Mouse (Mus musculus): ENCODE data around the gene Sec61a2. TPM values are rescaled to one million over a fixed set of nuclear protein-coding genes. Genes with fewer than 3 reads are reported as not detected.
A peak's percentile ranks its signal among the peaks of the same experiment; 100 is the strongest.

Sec61a2 gene
- polyA plus RNA-seq, 1 experiment: 28.2 TPM

GRCm38 (mm10) chr2:5906092-5906491 lies 10.9 kb upstream of the Sec61a2 start:
- Histone ChIP-seq H3K4me2 (ENCODE audit: low read depth) (peak overlapping the region; percentile 24), H3K4me3 (no peak overlapping the region), H3ac (ENCODE audit: control insufficient read depth, insufficient read length) (no peak overlapping the region), H3K27me3 (ENCODE audit: control insufficient read depth, insufficient read depth, insufficient read length) (no peaks in the 10 kb centered on the region), H3K36me3 (ENCODE audit: control insufficient read depth, insufficient read depth) (no peaks in the 10 kb centered on the region), H3K79me2 (ENCODE audit: control insufficient read depth, insufficient read depth) (no peaks in the 10 kb centered on the region)
- TF ChIP-seq TCF12 (IDR thresholded peaks at IDR 0.05; ENCODE audit: insufficient read depth, poor library complexity, severe bottlenecking): no peak
- TF ChIP-seq MYOG (IDR thresholded peaks at IDR 0.05; ENCODE audit: control insufficient read depth in 1 of 3, insufficient read depth in 1 of 3, insufficient read length in 2 of 3, low read depth in 2 of 3): no peak
- TF ChIP-seq SRF (IDR thresholded peaks at IDR 0.05; ENCODE audit: control insufficient read depth, insufficient read length, low read depth): no peak
- TF ChIP-seq MYOD1 (IDR thresholded peaks at IDR 0.05; ENCODE audit: control insufficient read depth in 1 of 3, insufficient read length in 2 of 3, low read depth in 2 of 3): no peak
- TF ChIP-seq POLR2A (IDR thresholded peaks at IDR 0.05; ENCODE audit: insufficient read length, low read depth): no peak
- no peak for TF ChIP-seq E2F4 (IDR thresholded peaks at IDR 0.05; ENCODE audit: insufficient read depth)
- no peak for TF ChIP-seq REST (IDR thresholded peaks at IDR 0.05; ENCODE audit: insufficient read depth, insufficient read length)
- no peak for TF ChIP-seq USF1 (IDR thresholded peaks at IDR 0.05; ENCODE audit: low read depth)
- no peak for TF ChIP-seq CEBPB (IDR thresholded peaks at IDR 0.05; ENCODE audit: insufficient read depth, poor library complexity, severe bottlenecking)
- no peak for TF ChIP-seq MAX (IDR thresholded peaks at IDR 0.05; ENCODE audit: low read depth)
- TF ChIP-seq TCF3 (IDR thresholded peaks at IDR 0.05; ENCODE audit: insufficient read length, low read depth): no peak

DNA sequence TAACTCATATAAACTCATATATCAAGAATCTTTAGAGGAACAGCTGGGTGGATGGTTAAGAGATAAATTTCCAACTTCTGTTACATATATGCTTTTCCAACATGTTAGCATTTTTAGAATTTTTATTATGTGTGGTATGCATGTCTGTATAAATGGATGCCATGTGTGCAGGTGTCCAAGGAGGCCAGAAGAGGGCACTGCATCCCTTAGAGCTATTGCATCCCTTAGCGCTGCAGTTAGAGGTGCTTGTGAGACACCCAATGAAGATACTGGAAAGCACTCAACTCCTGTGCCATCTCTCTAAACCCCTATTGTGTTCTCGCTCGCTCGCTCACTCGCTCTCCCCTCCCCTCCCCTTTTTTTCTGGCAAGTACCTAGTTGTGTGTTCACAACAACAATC lies 4.9 kb upstream of the Sec61a2 start:
- Histone ChIP-seq H3K4me3 (no peak overlapping the region), H3ac (ENCODE audit: control insufficient read depth, insufficient read length) (no peak overlapping the region), H3K4me2 (ENCODE audit: low read depth) (no peak overlapping the region), H3K27me3 (ENCODE audit: control insufficient read depth, insufficient read depth, insufficient read length) (peaks cover 6% of the 10 kb centered on the region), H3K79me2 (ENCODE audit: control insufficient read depth, insufficient read depth) (no peaks in the 10 kb centered on the region), H3K36me3 (ENCODE audit: control insufficient read depth, insufficient read depth) (no peaks in the 10 kb centered on the region)
- TF ChIP-seq TCF3 (IDR thresholded peaks at IDR 0.05; ENCODE audit: insufficient read length, low read depth): no peak
- TF ChIP-seq USF1 (IDR thresholded peaks at IDR 0.05; ENCODE audit: low read depth): no peak
- TF ChIP-seq E2F4 (IDR thresholded peaks at IDR 0.05; ENCODE audit: insufficient read depth): no peak
- no peak for TF ChIP-seq SRF (IDR thresholded peaks at IDR 0.05; ENCODE audit: control insufficient read depth, insufficient read length, low read depth)
- TF ChIP-seq POLR2AphosphoS2 (IDR thresholded peaks at IDR 0.05; ENCODE audit: insufficient read length, low read depth): no peak
- no peak for TF ChIP-seq CEBPB (IDR thresholded peaks at IDR 0.05; ENCODE audit: insufficient read depth, poor library complexity, severe bottlenecking)
- no peak for TF ChIP-seq POLR2A (IDR thresholded peaks at IDR 0.05; ENCODE audit: insufficient read length, low read depth)
- no peak for TF ChIP-seq MYOD1 (IDR thresholded peaks at IDR 0.05; ENCODE audit: control insufficient read depth in 1 of 3, insufficient read length in 2 of 3, low read depth in 2 of 3)

DNA sequence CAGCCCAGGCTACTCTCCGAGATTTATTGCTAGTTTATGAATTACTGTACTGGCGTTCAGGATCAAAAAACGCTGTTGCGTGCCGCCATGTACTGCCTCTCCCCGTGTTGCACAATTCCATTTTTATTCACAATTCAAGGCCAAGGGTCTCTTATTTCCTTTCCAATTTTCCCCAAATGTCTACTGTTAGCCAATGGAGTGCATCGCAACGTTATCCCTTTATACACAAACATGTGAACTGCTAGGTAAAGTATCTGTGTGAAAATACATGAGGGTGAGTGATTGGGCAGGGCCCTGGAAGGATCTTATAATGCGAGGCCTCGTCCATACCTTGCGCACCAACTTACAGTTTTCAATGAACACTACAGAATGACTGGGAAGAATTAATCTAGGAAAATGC lies 936 bp downstream of the Sec61a2 start:
- Histone ChIP-seq H3K27me3 (ENCODE audit: control insufficient read depth, insufficient read depth, insufficient read length) (peaks cover 6% of the 10 kb centered on the region), H3K36me3 (ENCODE audit: control insufficient read depth, insufficient read depth) (peaks cover 5% of the 10 kb centered on the region), H3K4me3 (peak overlapping the region; percentile 65), H3ac (ENCODE audit: control insufficient read depth, insufficient read length) (peak overlapping the region; percentile 47), H3K4me2 (ENCODE audit: low read depth) (peak overlapping the region; percentile 71), H3K79me2 (ENCODE audit: control insufficient read depth, insufficient read depth) (peaks cover 38% of the 10 kb centered on the region)
- TF ChIP-seq CEBPB (IDR thresholded peaks at IDR 0.05; ENCODE audit: insufficient read depth, poor library complexity, severe bottlenecking) (peak; percentile 51; the same call in 1 of the 2 replicates), POLR2AphosphoS2 (IDR thresholded peaks at IDR 0.05; ENCODE audit: insufficient read length, low read depth) (no peak)

DNA sequence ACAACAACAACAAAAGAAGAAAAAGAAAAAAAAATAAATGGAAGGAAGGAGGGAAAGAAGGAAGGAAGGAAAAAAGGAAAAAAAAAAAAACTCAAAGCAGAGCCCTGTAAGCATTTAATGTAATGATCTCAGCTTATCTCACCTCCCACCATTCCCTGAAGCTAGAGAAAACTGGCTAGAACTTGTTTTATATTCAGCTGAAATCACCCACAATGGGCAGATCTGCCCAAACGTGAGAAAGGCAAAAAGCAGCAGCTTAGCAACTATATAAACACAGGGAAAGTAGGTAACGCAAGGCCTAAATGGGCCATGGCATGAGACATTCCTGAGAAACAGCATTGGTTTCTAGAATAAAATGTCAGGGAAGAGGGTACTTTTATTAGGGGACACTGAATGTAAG lies 5.8 kb downstream of the Sec61a2 start:
- Histone ChIP-seq H3K4me3 (no peak overlapping the region), H3K79me2 (ENCODE audit: control insufficient read depth, insufficient read depth) (peaks cover 46% of the 10 kb centered on the region), H3ac (ENCODE audit: control insufficient read depth, insufficient read length) (no peak overlapping the region), H3K27me3 (ENCODE audit: control insufficient read depth, insufficient read depth, insufficient read length) (no peaks in the 10 kb centered on the region), H3K4me2 (ENCODE audit: low read depth) (no peak overlapping the region), H3K36me3 (ENCODE audit: control insufficient read depth, insufficient read depth) (peaks cover 28% of the 10 kb centered on the region)
- TF ChIP-seq MAX (IDR thresholded peaks at IDR 0.05; ENCODE audit: low read depth) (no peak), USF1 (IDR thresholded peaks at IDR 0.05; ENCODE audit: low read depth) (no peak), E2F4 (IDR thresholded peaks at IDR 0.05; ENCODE audit: insufficient read depth) (no peak), CEBPB (IDR thresholded peaks at IDR 0.05; ENCODE audit: insufficient read depth, poor library complexity, severe bottlenecking) (no peak), SRF (IDR thresholded peaks at IDR 0.05; ENCODE audit: control insufficient read depth, insufficient read length, low read depth) (no peak), REST (IDR thresholded peaks at IDR 0.05; ENCODE audit: insufficient read depth, insufficient read length) (no peak), TCF3 (IDR thresholded peaks at IDR 0.05; ENCODE audit: insufficient read length, low read depth) (no peak), TCF12 (IDR thresholded peaks at IDR 0.05; ENCODE audit: insufficient read depth, poor library complexity, severe bottlenecking) (no peak), MYOG (IDR thresholded peaks at IDR 0.05; ENCODE audit: control insufficient read depth in 1 of 3, insufficient read depth in 1 of 3, insufficient read length in 2 of 3, low read depth in 2 of 3) (no peak), POLR2AphosphoS2 (IDR thresholded peaks at IDR 0.05; ENCODE audit: insufficient read length, low read depth) (no peak), MYOD1 (IDR thresholded peaks at IDR 0.05; ENCODE audit: control insufficient read depth in 1 of 3, insufficient read length in 2 of 3, low read depth in 2 of 3) (no peak), POLR2A (IDR thresholded peaks at IDR 0.05; ENCODE audit: insufficient read length, low read depth) (no peak)

DNA sequence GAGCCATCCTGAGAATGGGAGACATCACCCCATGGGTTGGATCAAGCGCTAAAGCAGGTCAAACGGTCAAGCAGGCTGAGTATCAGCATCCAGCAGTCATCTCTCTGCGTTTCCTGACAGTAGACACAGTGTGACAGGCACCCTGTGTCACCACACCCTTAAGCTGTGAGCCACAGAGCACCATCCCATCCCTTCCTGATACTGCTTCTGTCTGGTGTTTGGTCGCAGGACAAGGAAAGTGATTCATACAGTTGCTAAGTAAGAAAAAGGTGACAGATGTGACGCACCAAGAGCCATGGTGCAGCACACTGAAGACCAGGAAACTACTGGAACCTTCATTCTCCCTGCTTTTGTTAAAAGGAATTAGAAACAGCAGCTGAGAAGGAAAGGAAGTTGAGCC lies 6.4 kb downstream of the Sec61a2 start:
- TF ChIP-seq TCF12 (IDR thresholded peaks at IDR 0.05; ENCODE audit: insufficient read depth, poor library complexity, severe bottlenecking) (no peak), REST (IDR thresholded peaks at IDR 0.05; ENCODE audit: insufficient read depth, insufficient read length) (no peak), SRF (IDR thresholded peaks at IDR 0.05; ENCODE audit: control insufficient read depth, insufficient read length, low read depth) (no peak), MYOD1 (IDR thresholded peaks at IDR 0.05; ENCODE audit: control insufficient read depth in 1 of 3, insufficient read length in 2 of 3, low read depth in 2 of 3) (no peak), E2F4 (IDR thresholded peaks at IDR 0.05; ENCODE audit: insufficient read depth) (no peak), MYOG (IDR thresholded peaks at IDR 0.05; ENCODE audit: control insufficient read depth in 1 of 3, insufficient read depth in 1 of 3, insufficient read length in 2 of 3, low read depth in 2 of 3) (no peak), CEBPB (IDR thresholded peaks at IDR 0.05; ENCODE audit: insufficient read depth, poor library complexity, severe bottlenecking) (no peak), POLR2A (IDR thresholded peaks at IDR 0.05; ENCODE audit: insufficient read length, low read depth) (no peak), POLR2AphosphoS2 (IDR thresholded peaks at IDR 0.05; ENCODE audit: insufficient read length, low read depth) (no peak), MAX (IDR thresholded peaks at IDR 0.05; ENCODE audit: low read depth) (no peak), TCF3 (IDR thresholded peaks at IDR 0.05; ENCODE audit: insufficient read length, low read depth) (no peak), USF1 (IDR thresholded peaks at IDR 0.05; ENCODE audit: low read depth) (no peak)

More for the DNA sequence above, 6.4 kb downstream of the Sec61a2 start:
- Histone ChIP-seq H3K36me3 (ENCODE audit: control insufficient read depth, insufficient read depth) (peaks cover 32% of the 10 kb centered on the region), H3K27me3 (ENCODE audit: control insufficient read depth, insufficient read depth, insufficient read length) (no peaks in the 10 kb centered on the region), H3K4me2 (ENCODE audit: low read depth) (no peak overlapping the region), H3K79me2 (ENCODE audit: control insufficient read depth, insufficient read depth) (peaks cover 44% of the 10 kb centered on the region), H3K4me3 (no peak overlapping the region), H3ac (ENCODE audit: control insufficient read depth, insufficient read length) (no peak overlapping the region)
